Mouse (Mus musculus) bone marrow macrophage, adult 2 months (primary cell): ENCODE results near the gene Ofd1.

Source experiments
- CTCF ChIP-seq: IDR thresholded peaks from 2 replicates; pipeline ENCODE4 v1.5.1; 2012; ENCODE audit warnings: low read depth, mild to moderate bottlenecking, low read length, moderate library complexity
- POLR2A ChIP-seq: IDR thresholded peaks from 2 replicates; pipeline ENCODE4 v1.6.1; 2012; ENCODE audit warnings: mild to moderate bottlenecking, low read depth, low read length, borderline replicate concordance

GRCm38 (mm10) chrX:166455525-166455924 lies 15.0 kb upstream of the Ofd1 start:
- TF ChIP-seq CTCF, result no peak
- no peak for TF ChIP-seq POLR2A
